9 mouse cellular contexts compared by ENCODE assay signal in genomic region chr17:29704781-29705180, GRCm38 (mm10). TPM values are rescaled to one million over a fixed set of nuclear protein-coding genes. Genes with fewer than 3 reads are reported as not detected.
DNase-seq lines count a peak whose midpoint lies in the region; ATAC-seq and TF ChIP-seq lines count a peak whose summit lies in the region.
"Had no signal": no experiment of that assay in that cellular context is flagged by ENCODE, and none has a peak within 500 bp of the region (broad histone marks: within the 10 kb centered on the region; RNA-seq: fewer than 3 reads in every experiment).

No protein-coding gene starts in this region.

- H3K9me3 ChIP-seq in embryonic facial prominence, embryonic 11.5 days (replicated peaks; ENCODE audit: control insufficient read depth, low read length) = no peaks in the 10 kb centered on the region
- H3K9me3 ChIP-seq in liver, embryonic 12.5 days (replicated peaks) = no peaks in the 10 kb centered on the region
- H3K9me3 ChIP-seq in neural tube, embryonic 11.5 days (ENCODE audit: control insufficient read depth, low read length) = no peaks in the 10 kb centered on the region

- H3K4me3 ChIP-seq in layer of hippocampus, adult 2 months = no peak overlapping the region
- no peak overlapping the region for H3K4me3 ChIP-seq in embryonic facial prominence, embryonic 11.5 days (ENCODE audit: low read depth, low read length)
- no peak overlapping the region for H3K4me3 ChIP-seq in liver, embryonic 12.5 days
- no peak overlapping the region for H3K4me3 ChIP-seq in neural tube, embryonic 11.5 days (ENCODE audit: low read depth, low read length)

- TF ChIP-seq CTCF in layer of hippocampus, adult 2 months (conservative IDR thresholded peaks at IDR 0.05) = peak; percentile 90

- H3K27me3 ChIP-seq in embryonic facial prominence, embryonic 11.5 days (ENCODE audit: control insufficient read depth, insufficient read depth, low read length) = no peaks in the 10 kb centered on the region
- H3K27me3 ChIP-seq in liver, embryonic 12.5 days (replicated peaks) = no peaks in the 10 kb centered on the region
- H3K27me3 ChIP-seq in neural tube, embryonic 11.5 days (ENCODE audit: control insufficient read depth, insufficient read depth, low read length) = no peaks in the 10 kb centered on the region

- WGBS in embryonic facial prominence, embryonic 11.5 days = 29% methylated on average over 3 of the region's 3 CpGs
- 39% methylated on average over 3 of the region's 3 CpGs for WGBS in liver, embryonic 12.5 days (ENCODE audit: insufficient replicate concordance)
- 44% methylated on average over 3 of the region's 3 CpGs for WGBS in neural tube, embryonic 11.5 days

- H3K4me1 ChIP-seq in embryonic facial prominence, embryonic 11.5 days (ENCODE audit: control insufficient read depth, insufficient read depth, low read length) = no peaks in the 10 kb centered on the region
- H3K4me1 ChIP-seq in liver, embryonic 12.5 days = peaks cover 24% of the 10 kb centered on the region
- peaks cover 15% of the 10 kb centered on the region for H3K4me1 ChIP-seq in neural tube, embryonic 11.5 days (ENCODE audit: control insufficient read depth, insufficient read depth, low read length)

- peak overlapping the region; percentile 65; the same call in 1 of the 2 replicates for H3K27ac ChIP-seq in layer of hippocampus, adult 2 months
- H3K27ac ChIP-seq in embryonic facial prominence, embryonic 11.5 days (replicated peaks; ENCODE audit: low read depth, low read length) = no peak overlapping the region
- no peak overlapping the region for H3K27ac ChIP-seq in liver, embryonic 12.5 days
- H3K27ac ChIP-seq in neural tube, embryonic 11.5 days (ENCODE audit: low read depth, low read length) = no peak overlapping the region
- H3K27ac ChIP-seq: macrophage had no signal

- DNase-seq in layer of hippocampus, adult 2 months (ENCODE audit: low spot score in 2 of 2) = peak in 1 of 2 experiments; percentile 71
- DNase-seq in layer of hippocampus, adult 9-10 months (ENCODE audit: low spot score) = no peak
- peak; percentile 72 for DNase-seq in adrenal gland, postnatal 14 days
- peak; percentile 61 for DNase-seq in embryonic facial prominence, embryonic 11.5 days (ENCODE audit: low spot score)
- DNase-seq in induced T-regulatory cell, adult 2 months (ENCODE audit: low read depth) = peak; percentile 67
- DNase-seq in neural tube, embryonic 11.5 days (ENCODE audit: low spot score) = peak; percentile 73
- peak; percentile 51 to 77 for DNase-seq in thymus, postnatal 10 days (ENCODE audit: low spot score in 2 of 2)

- H3K9ac ChIP-seq in embryonic facial prominence, embryonic 11.5 days (replicated peaks; ENCODE audit: low read length) = no peak overlapping the region
- H3K9ac ChIP-seq in liver, embryonic 12.5 days = no peak overlapping the region
- H3K9ac ChIP-seq in neural tube, embryonic 11.5 days (ENCODE audit: low read length) = no peak overlapping the region

- no peak overlapping the region for H3K4me2 ChIP-seq in embryonic facial prominence, embryonic 11.5 days (ENCODE audit: low read depth, low read length)
- H3K4me2 ChIP-seq in liver, embryonic 12.5 days = no peak overlapping the region
- no peak overlapping the region for H3K4me2 ChIP-seq in neural tube, embryonic 11.5 days (ENCODE audit: low read depth)

- no peaks in the 10 kb centered on the region; the same call in none of the 2 replicates for H3K36me3 ChIP-seq in embryonic facial prominence, embryonic 11.5 days (replicated peaks; ENCODE audit: control insufficient read depth, insufficient read depth, low read depth, low read length)
- peaks cover 59% of the 10 kb centered on the region for H3K36me3 ChIP-seq in liver, embryonic 12.5 days
- H3K36me3 ChIP-seq in neural tube, embryonic 11.5 days (ENCODE audit: control insufficient read depth, insufficient read depth, low read length) = peaks cover 12% of the 10 kb centered on the region; the same call in 1 of the 2 replicates

- no peak for ATAC-seq in embryonic facial prominence, embryonic 11.5 days (replicated peaks; ENCODE audit: insufficient number of reproducible peaks, low FRiP score, low TSS enrichment, low read depth)
- ATAC-seq in liver, embryonic 12.5 days = peak; percentile 18; the same call in 1 of the 2 replicates
- peak; percentile 35; the same call in 1 of the 2 replicates for ATAC-seq in neural tube, embryonic 11.5 days (ENCODE audit: insufficient read depth, low FRiP score, low TSS enrichment)

RNA-seq across cellular contexts. Expression of gene Ccdc167, which starts 12.1 kb away (rescaled TPM):
- total RNA-seq in layer of hippocampus, adult 2 months (2021) = 10 to 100 TPM; 26.6 TPM
- total RNA-seq in adrenal gland, postnatal 14 days (2021) = 12.7 and 13.9 TPM in 2 replicates
- polyA plus RNA-seq in embryonic facial prominence, embryonic 11.5 days (2014; fragmentation: Nextera tagmentation; extraction: Ambion mirVana) = 13.8 and 15.2 TPM in 2 replicates
- polyA plus RNA-seq in liver, embryonic 12.5 days (2016; fragmentation: Nextera tagmentation; extraction: Ambion mirVana) = 9.8 and 10.8 TPM in 2 replicates
- 16.1 and 16.4 TPM in 2 replicates for polyA plus RNA-seq in neural tube, embryonic 11.5 days (2014; fragmentation: Nextera tagmentation; extraction: Ambion mirVana)

RNA-seq across cellular contexts. Expression of gene Cmtr1, which starts 44.4 kb away (rescaled TPM):
- total RNA-seq in layer of hippocampus, adult 2 months (2021) = 100 to 1,000 TPM; 111 to 115 TPM
- total RNA-seq in adrenal gland, postnatal 14 days (2021) = 70.7 and 71.6 TPM in 2 replicates
- 120 and 132 TPM in 2 replicates for polyA plus RNA-seq in embryonic facial prominence, embryonic 11.5 days (2014; fragmentation: Nextera tagmentation; extraction: Ambion mirVana)
- polyA plus RNA-seq in liver, embryonic 12.5 days (2016; fragmentation: Nextera tagmentation; extraction: Ambion mirVana) = 104 and 106 TPM in 2 replicates
- polyA plus RNA-seq in neural tube, embryonic 11.5 days (2014; fragmentation: Nextera tagmentation; extraction: Ambion mirVana) = 138 and 147 TPM in 2 replicates
